Mouse (Mus musculus) midbrain, embryonic 14.5 days (tissue): ENCODE measurements around the gene Dgkd. TPM values are rescaled to one million over a fixed set of nuclear protein-coding genes. Genes with fewer than 3 reads are reported as not detected.

Experiments used
- ATAC-seq: fragments of 200-750 bp; cut with Nextera tagmentation; 2 replicates; pipeline ENCODE4 v1.8.0; 2017; ENCODE audit warnings: moderate number of reproducible peaks, moderate library complexity; ENCODE audit not compliant: low FRiP score, low TSS enrichment
- DNase-seq: peaks from one replicate; pipeline ENCODE4 v3.0.0-alpha.2; 2015
- H3K27ac ChIP-seq: fragments of 300-500 bp; sonication (generic); replicated peaks from 2 replicates; pipeline ENCODE4 v1.5.1; 2014; ENCODE audit warnings: mild to moderate bottlenecking, low read depth, low read length, moderate library complexity
- H3K27me3 ChIP-seq: fragments of 300-500 bp; sonication (generic); 2 replicates; pipeline ENCODE4 v1.6.1; 2014; ENCODE audit warnings: low read length, control low read depth, mixed read lengths; ENCODE audit not compliant: control insufficient read depth, insufficient read depth
- H3K36me3 ChIP-seq: fragments of 300-500 bp; sonication (generic); 2 replicates; pipeline ENCODE4 v1.6.1; 2014; ENCODE audit warnings: low read length, control low read depth; ENCODE audit not compliant: control insufficient read depth, insufficient read depth
- H3K4me1 ChIP-seq: fragments of 300-500 bp; sonication (generic); 2 replicates; pipeline ENCODE4 v1.6.1; 2014; ENCODE audit warnings: mild to moderate bottlenecking, antibody characterized with exemption, low read length, control low read depth; ENCODE audit not compliant: control insufficient read depth, insufficient read depth
- H3K4me2 ChIP-seq: fragments of 300-500 bp; sonication (generic); 2 replicates; pipeline ENCODE4 v1.6.1; 2014; ENCODE audit warnings: mild to moderate bottlenecking, low read length, moderate library complexity
- H3K4me3 ChIP-seq: fragments of 300-500 bp; sonication (generic); replicated peaks from 2 replicates; pipeline ENCODE4 v1.5.1; 2014; ENCODE audit warnings: low read depth, low read length
- H3K9ac ChIP-seq: fragments of 300-500 bp; sonication (generic); replicated peaks from 2 replicates; pipeline ENCODE4 v1.6.1; 2014; ENCODE audit warnings: mild to moderate bottlenecking, low read length, moderate library complexity
- H3K9me3 ChIP-seq: fragments of 300-500 bp; sonication (generic); 2 replicates; pipeline ENCODE4 v1.6.1; 2016; ENCODE audit warnings: low read length, control low read depth, mixed read lengths; ENCODE audit not compliant: control insufficient read depth
- WGBS: fragments of 180-500 bp; shearing (Covaris S2); extraction: QIAGEN DNeasy Blood & Tissue Kit; methylation state at CpG from one replicate; pipeline ENCODE4 v1.1.7; 2014; 5-methylcytosine and 5-hydroxymethylcytosine counted together
- polyA plus RNA-seq: library from polyadenylated mRNA; unstranded; fragments of >200 nt; fragmentation: Nextera tagmentation; extraction: Ambion mirVana; gene quantifications from 2 replicates; pipeline ENCODE4 v1.2.1, GENCODE M21; 2014

The Dgkd gene
- polyA plus RNA-seq, 1 experiment from 2014 or later: 48.0 TPM

DNA sequence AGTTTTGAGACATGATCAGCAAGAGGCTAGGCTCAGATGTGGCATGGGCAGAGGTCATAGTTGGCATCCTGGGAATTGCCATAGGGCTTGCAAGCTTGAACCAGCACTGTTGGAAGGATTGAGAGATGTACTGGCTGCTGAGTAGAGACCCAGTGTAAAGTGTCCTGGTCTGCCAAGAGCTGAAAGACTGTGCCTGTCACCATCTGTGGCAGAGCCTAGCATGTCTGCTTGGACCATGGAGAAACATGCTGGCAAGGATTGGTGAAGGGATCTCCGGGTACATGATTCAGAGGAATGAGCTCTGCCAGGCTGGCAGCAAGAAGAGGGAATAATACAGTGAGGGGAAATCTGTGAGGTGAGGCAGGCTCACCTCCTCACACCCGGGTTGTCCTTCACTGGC, 65.0 kb downstream of the Dgkd start:
- H3K4me2 ChIP-seq: no peak overlapping the region
- ATAC-seq: no peak
- no peak overlapping the region for H3K27ac ChIP-seq
- DNase-seq: no peak
- H3K9ac ChIP-seq: no peak overlapping the region
- peaks cover 49% of the 10 kb centered on the region for H3K36me3 ChIP-seq
- 95% methylated on average over 2 of the region's 2 CpGs for WGBS
- no peaks in the 10 kb centered on the region for H3K27me3 ChIP-seq
- no peak overlapping the region for H3K4me3 ChIP-seq
- H3K9me3 ChIP-seq: no peaks in the 10 kb centered on the region
- no peaks in the 10 kb centered on the region for H3K4me1 ChIP-seq

DNA sequence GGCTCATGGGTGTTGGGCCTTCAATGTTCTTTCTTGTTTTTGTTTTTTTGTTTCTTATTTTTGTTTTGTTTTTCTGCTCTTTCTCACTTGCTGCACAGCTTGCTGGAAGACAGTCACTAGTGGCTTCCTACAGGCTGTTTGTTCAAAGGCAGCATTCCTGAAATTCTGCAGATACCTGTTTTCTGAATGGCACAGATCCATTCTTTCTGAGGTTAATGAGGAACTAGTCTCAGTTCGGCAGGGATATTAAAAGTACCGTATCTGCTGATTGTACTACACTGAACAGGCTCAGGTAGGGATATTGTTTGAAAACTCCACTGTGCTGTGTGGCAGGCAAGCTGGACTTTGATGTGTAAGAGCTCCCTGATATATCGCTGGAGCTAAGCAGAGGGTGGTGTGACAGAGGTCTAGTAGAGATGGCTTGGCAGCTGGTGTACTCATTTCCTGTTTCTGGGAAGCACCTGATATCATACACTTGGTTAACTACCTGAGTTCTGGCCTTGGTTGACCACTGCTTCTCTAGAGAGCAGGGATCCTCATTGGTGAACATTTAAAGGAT, 67.0 kb downstream of the Dgkd start:
- Histone ChIP-seq H3K9ac (no peak overlapping the region), H3K9me3 (no peaks in the 10 kb centered on the region), H3K27ac (no peak overlapping the region), H3K4me2 (no peak overlapping the region), H3K27me3 (no peaks in the 10 kb centered on the region), H3K36me3 (peaks cover 64% of the 10 kb centered on the region), H3K4me3 (no peak overlapping the region), H3K4me1 (no peaks in the 10 kb centered on the region)
- WGBS: 94% methylated on average over 3 of the region's 3 CpGs
- DNase-seq (no peak), ATAC-seq (no peak)

DNA sequence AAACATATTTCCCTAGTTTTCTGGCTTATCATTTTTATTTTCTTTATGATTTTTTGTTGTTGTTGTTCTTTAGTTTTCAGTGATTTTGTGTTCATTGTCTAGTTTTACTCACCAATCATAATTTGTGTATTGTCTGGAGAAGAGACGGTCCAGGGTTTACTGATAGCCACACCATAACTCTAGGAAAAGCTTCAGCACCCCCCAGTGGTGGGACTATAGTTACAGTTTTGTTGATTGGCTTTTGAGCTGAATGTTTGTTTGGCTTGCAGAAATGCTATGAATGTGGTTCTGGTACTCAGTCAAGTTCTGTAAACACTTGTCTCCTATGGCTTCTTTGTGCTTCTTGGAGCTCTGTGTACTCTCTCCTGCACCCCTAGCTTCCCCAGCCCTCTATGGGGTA, 69.6 kb downstream of the Dgkd start:
- ATAC-seq: no peak
- DNase-seq: peak; percentile 57
- Histone ChIP-seq H3K9me3 (no peaks in the 10 kb centered on the region), H3K4me1 (no peaks in the 10 kb centered on the region), H3K4me3 (no peak overlapping the region), H3K27ac (no peak overlapping the region), H3K9ac (no peak overlapping the region), H3K36me3 (peaks cover 69% of the 10 kb centered on the region), H3K4me2 (no peak overlapping the region), H3K27me3 (no peaks in the 10 kb centered on the region)
- WGBS: 60% methylated on average over 1 of the region's 1 CpGs

DNA sequence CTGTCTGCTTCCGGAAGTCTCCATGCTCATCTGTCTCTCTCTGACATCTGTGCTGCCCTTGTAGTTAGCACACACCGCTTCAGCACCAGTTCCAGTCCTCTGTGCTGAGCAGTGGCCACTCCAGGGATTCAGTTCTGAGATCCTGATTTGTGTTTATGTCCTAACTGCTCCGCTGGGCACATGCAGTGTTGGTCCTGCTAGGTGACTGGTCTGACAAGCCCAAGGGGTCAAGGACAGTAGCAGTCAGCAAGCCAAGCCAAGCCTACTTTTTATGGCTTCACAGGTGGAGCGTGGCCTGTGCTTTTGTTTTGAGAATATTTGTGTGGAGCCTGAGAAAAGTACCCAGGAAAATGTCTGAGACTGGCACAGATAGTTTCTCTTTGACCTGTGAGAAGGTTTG, 71.8 kb downstream of the Dgkd start:
- Histone ChIP-seq H3K4me1 (no peaks in the 10 kb centered on the region), H3K4me3 (no peak overlapping the region), H3K9ac (no peak overlapping the region), H3K27ac (no peak overlapping the region), H3K27me3 (no peaks in the 10 kb centered on the region), H3K9me3 (no peaks in the 10 kb centered on the region), H3K4me2 (no peak overlapping the region), H3K36me3 (peaks cover 62% of the 10 kb centered on the region)
- 97% methylated on average over 4 of the region's 4 CpGs for WGBS
- ATAC-seq (no peak), DNase-seq (no peak)

DNA sequence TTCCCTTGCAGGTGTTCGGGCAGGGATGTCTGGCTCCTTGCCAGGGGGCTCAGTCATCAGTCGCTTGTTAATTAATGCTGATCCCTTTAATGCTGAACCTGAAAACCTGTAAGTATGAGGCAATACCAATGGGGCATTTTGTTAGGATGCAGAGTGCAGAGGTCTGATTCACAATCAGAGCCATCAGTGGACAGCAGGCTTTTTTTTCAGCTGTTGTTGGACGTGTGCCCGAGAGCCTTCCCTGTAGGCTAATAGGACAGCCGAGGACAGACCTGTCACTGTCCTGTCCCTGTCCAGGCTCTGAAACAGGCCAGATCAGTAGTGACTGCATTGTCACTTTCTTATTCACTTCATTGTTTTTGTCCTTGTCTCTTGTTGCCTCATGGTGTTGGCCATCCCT, 76.6 kb downstream of the Dgkd start:
- Histone ChIP-seq H3K9ac (no peak overlapping the region), H3K27ac (no peak overlapping the region), H3K27me3 (no peaks in the 10 kb centered on the region), H3K4me2 (no peak overlapping the region), H3K4me1 (no peaks in the 10 kb centered on the region), H3K4me3 (no peak overlapping the region), H3K36me3 (peaks cover 64% of the 10 kb centered on the region), H3K9me3 (no peaks in the 10 kb centered on the region)
- ATAC-seq: no peak
- 63% methylated on average over 5 of the region's 5 CpGs for WGBS
- DNase-seq: peak; percentile 24

DNA sequence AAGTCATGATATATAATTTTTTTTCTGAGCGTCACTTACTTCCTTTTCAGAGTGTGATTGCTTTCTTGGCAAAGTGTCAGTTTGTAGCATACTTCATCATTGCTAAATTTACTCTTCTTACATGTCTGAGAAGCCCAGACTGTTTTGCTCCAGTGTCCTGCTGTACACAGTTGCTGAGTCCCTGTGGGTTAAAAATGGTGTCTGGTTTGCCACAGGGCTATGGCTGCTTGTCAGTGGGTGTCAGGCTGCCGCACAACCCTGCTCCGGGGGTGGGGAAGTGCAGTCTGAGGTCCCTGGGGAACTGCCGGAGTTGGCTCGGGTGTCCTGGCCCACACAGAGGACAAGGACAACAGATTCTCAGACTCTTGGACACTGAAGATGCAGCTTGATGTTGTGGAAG, 80.0 kb downstream of the Dgkd start:
- H3K4me2 ChIP-seq: no peak overlapping the region
- H3K9me3 ChIP-seq: no peaks in the 10 kb centered on the region
- DNase-seq: no peak
- H3K27ac ChIP-seq: no peak overlapping the region
- H3K36me3 ChIP-seq: peaks cover 59% of the 10 kb centered on the region
- no peak overlapping the region for H3K4me3 ChIP-seq
- WGBS: 82% methylated on average over 5 of the region's 5 CpGs
- H3K4me1 ChIP-seq: no peaks in the 10 kb centered on the region
- no peaks in the 10 kb centered on the region for H3K27me3 ChIP-seq
- no peak for ATAC-seq
- no peak overlapping the region for H3K9ac ChIP-seq

DNA sequence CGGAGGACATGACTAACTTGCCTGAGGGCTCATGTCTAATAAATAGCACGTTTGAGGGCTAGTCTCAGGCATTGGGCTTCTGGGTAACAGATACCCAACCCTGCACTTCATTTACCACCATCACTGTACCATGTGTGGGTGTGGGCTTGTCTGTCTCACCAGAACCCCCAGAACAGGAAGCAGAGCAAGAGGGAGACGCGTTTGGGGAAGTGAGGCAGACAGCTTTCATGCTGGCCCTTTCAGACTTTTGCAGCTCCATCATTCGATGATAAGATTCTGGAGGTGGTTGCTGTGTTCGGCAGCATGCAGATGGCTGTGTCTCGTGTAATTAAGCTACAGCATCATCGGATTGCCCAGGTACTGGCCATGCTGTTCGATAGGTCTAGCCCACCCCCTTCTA, 82.0 kb downstream of the Dgkd start:
- Histone ChIP-seq H3K27ac (no peak overlapping the region), H3K4me2 (no peak overlapping the region), H3K4me3 (no peak overlapping the region), H3K27me3 (no peaks in the 10 kb centered on the region), H3K36me3 (peaks cover 67% of the 10 kb centered on the region), H3K9ac (no peak overlapping the region), H3K4me1 (no peaks in the 10 kb centered on the region), H3K9me3 (no peaks in the 10 kb centered on the region)
- 96% methylated on average over 9 of the region's 9 CpGs for WGBS
- ATAC-seq (no peak), DNase-seq (no peak)

DNA sequence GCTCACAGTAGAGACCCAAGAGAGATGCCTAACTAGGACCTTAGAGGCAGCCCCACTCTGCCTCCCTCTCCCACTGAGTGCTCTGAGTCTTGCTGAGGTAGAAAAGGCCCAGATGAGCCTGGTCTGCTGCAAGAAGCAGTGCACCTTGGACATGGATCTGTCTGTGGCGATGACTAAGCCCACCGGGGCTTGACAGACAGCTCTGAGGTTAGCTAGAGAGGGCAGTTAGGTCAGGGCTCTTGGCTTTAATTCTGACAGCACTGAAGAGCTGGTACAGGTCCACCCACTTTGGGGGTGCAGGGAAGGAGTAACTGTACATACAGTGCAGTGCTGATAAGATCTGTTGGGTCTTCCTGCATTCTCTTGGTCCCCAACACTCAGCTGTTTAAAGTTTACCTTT, 82.5 kb downstream of the Dgkd start:
- no peaks in the 10 kb centered on the region for H3K9me3 ChIP-seq
- peaks cover 70% of the 10 kb centered on the region for H3K36me3 ChIP-seq
- H3K4me3 ChIP-seq: no peak overlapping the region
- H3K4me1 ChIP-seq: no peaks in the 10 kb centered on the region
- no peaks in the 10 kb centered on the region for H3K27me3 ChIP-seq
- no peak overlapping the region for H3K9ac ChIP-seq
- H3K4me2 ChIP-seq: no peak overlapping the region
- ATAC-seq (no peak), DNase-seq (no peak)
- 97% methylated on average over 2 of the region's 2 CpGs for whole genome bisulfite sequencing
- H3K27ac ChIP-seq: no peak overlapping the region

DNA sequence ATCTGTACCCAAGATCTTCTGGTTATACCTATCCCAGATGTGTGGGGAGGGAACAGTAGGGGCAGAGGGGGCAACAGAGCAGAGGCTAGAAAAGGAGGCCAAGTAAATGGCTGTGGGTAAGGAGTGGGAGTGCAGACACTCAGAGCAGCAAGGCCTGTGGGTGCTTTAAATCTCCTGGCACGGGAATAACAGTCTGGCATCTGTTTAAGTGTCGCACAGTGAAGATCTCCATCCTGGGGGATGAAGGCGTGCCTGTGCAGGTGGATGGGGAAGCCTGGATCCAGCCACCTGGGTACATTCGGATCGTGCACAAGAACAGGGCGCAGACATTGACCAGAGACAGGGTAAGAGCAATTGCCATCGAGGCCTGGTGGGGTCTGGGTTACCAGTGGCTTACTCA, 83.0 kb downstream of the Dgkd start:
- Histone ChIP-seq H3K4me2 (no peak overlapping the region), H3K4me3 (no peak overlapping the region), H3K9me3 (no peaks in the 10 kb centered on the region), H3K9ac (no peak overlapping the region), H3K27ac (no peak overlapping the region), H3K36me3 (peaks cover 70% of the 10 kb centered on the region), H3K27me3 (no peaks in the 10 kb centered on the region), H3K4me1 (no peaks in the 10 kb centered on the region)
- DNase-seq: no peak
- no peak for ATAC-seq
- 93% methylated on average over 7 of the region's 7 CpGs for WGBS
